Mouse (Mus musculus): Measurements from ENCODE around the gene Men1. TPM values are rescaled to one million over a fixed set of nuclear protein-coding genes. Genes with fewer than 3 reads are reported as not detected.

Gene Men1
- total RNA-seq, 4 experiments from 2014 or later: 53.4 to 67.8 (median 64.5) TPM

DNA sequence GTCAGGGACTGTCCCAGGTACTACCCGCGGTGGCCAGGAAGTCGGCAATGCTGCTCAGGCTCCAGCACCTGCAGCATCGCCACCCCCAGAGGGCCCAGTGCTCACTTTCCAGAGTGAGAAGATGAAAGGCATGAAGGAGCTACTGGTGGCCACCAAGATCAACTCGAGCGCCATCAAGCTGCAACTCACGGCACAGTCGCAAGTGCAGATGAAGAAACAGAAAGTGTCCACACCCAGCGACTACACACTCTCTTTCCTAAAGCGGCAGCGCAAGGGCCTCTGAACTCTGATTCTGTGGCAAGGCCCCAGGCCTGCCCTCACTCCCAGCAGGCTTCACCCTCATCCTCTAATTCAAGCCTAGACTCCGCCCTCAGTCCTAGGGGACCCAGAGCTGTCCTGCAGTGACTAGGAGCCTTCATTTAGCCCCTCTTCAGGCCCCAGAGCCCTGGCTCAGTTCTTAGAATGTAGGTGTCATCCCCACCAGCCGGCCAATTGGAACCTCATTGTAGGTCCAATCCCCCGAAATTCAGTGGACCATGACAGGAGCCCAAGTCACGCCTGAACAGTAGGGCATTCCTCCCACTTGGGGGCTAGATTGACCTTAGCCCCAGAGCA is 5.2 kb downstream of the Men1 start:
- no peak for DNase-seq

- DNase-seq: peak; percentile 76
Measured at GRCm38 (mm10) chr19:6340524-6341452, 6.0 kb downstream of the Men1 start, which contains the start of gene Map4k2. Gene Map4k2 (plus strand): TSS chr19:6341135.

- no peak for DNase-seq
Measured at GRCm38 (mm10) chr19:6341453-6342077, 6.8 kb downstream of the Men1 start.

DNA sequence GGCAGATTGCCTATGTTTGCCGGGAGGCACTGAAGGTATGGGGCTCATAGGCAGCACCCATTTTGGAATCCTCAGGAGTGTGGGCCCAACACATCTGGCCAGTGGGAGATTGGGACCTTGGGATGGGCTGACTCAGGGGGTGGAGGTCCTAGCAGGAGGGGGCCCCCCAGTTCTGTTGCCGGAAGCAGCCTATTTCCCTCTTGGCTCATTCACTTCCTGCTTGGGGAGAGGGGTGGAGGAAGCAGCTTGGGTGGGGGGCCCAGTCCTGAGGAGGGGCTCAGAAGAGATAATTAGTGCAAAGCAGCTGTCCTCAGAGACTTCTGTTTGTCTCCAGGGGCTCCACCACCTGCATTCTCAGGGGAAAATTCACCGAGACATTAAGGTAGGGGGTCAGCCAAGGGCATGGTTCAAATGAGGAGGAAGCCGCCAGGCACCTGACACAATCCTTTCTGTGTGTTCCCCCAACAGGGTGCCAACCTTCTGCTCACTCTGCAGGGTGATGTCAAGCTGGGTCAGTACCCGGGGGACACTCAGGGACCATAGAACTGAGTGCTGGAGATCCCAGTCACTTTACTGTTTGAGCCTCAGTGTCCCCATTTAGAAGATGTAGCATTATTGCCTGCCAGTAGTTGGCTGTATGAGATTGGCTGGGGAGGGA is 7.6 kb downstream of the Men1 start:
- DNase-seq: no peak

DNA sequence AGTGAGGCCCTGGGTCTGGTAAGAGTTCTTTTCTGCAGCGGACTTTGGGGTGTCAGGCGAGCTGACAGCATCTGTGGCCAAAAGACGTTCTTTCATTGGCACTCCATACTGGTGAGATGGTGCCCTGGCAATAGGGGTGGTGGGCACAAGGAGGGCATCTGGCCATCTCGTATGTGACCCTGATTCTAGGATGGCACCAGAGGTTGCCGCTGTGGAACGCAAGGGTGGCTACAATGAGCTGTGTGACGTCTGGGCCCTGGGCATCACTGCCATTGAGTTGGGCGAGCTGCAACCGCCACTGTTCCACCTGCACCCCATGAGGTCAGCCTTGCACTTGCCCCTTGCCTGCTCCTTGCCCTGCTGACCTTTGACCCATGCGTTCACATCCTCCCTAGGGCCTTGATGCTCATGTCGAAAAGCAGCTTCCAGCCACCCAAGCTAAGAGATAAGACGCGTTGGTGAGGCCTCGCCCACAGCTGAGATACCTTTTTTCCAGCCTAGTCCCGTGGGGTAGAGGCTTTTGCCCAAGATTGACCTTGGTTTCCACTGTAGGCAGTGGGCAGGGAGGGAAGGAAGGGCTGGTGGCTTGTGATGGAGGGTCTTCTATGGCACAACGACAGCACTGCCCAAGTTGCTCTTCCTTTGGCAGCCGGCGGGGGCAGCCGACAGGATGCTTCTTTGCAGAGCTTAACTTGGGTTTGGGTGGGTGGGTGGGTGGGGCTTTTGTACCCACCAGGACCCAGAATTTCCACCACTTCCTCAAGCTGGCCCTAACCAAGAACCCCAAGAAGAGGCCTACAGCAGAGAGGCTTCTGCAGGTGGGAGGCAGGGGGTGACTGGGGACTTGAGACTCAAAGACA is 8.5 kb downstream of the Men1 start:
- DNase-seq: no peak

DNA sequence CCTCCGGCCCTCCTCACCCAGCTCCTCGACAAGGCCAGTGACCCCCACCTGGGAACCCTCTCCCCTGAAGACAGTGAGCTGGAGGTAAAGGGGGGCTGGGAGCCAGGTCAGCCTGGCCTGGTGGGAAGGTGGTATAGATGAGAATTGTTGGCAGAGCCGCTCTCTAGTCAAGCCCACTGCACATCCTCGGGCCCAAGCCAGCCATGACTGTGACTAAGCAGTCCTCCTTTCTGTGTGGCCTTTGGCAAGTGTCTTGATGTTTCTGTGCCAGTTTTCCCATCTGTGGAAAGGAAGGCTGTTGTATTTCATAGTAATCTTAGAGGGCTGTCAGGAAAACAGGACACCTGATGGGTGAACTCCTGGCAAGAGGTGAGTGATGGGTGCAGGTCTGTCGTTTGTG is 9.2 kb downstream of the Men1 start:
- no peak for DNase-seq

GRCm38 (mm10) chr19:6346023-6346422 is 11.2 kb downstream of the Men1 start:
- DNase-seq: no peak

DNA sequence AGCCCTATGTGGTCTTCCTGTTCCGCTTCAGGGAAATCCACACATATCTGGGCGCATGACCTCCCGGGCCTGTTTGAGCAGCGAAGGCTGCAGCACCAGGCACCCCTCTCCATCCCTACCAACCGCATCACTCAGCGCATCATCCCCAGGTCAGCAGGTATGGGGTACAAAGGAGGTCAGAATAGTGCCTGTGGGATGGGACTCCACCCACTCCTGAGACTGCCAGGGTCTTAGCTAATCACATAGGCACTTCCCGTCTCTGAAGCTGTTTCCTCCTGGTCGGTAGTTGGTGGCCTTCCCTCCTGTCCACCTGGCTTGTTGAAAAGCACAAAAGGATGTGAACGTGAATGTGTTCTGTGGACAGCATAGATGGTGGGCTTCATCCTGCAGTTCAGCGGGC is 11.9 kb downstream of the Men1 start:
- no peak for DNase-seq

GRCm38 (mm10) chr19:6347615-6348014 is 12.8 kb downstream of the Men1 start:
- DNase-seq: no peak

DNA sequence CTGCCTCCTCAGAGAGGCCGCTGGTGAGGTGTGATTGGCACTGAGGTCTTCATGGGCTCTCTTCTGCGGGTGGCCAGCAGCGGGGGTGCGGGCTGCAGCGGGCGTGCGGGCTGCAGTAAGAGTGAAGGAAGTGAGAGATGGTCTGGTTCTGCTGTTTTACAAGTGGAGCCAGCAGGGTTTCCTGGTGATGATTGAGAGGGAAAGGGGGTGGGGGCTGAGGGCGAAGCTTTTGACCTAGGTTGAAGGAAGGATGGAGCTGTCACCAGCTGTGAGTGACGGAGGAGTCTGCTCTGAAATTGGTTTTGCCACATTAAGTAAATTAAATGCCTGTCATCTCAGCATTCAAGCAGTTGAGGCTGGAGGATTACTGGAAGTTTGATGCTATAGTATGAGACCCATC is 13.9 kb downstream of the Men1 start:
- DNase-seq: no peak

DNA sequence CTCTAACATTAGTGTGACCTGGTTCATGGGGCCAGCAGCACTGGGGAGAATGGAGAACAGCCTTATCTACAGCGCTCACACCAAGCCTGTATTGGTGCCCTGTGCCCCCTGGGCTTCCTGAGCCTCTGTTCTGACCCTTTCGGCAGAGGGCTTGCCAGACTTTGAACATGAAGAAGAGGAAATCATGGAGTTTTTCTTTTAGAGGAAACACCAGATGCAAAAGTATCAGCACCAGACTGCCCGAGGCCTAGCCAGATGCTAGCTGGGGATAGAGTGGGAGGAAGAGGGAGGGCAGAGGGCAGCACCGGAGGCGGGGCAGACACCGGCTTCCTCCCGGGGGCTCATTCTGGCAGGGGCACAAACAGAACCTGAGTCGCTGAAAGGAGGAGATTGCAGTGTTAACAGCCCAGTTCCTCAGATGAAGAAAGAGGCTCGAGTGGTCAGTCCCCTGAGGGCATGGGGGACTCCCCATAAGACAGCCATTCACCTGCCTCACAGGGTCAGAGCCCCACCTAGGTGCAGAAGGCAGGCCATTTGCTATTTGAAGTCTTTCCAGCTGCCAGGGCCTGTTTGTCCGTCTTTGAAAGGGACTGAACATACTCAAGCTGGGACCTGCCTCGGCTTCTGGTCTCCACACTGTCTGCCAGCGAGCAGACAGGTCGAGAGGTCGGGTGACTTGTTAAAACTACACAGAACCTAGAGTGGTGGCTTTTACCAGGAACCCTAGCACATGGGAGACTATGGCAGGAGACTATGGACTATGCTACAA is 14.6 kb downstream of the Men1 start:
- no peak for DNase-seq

GRCm38 (mm10) chr19:6351431-6352106 is 16.8 kb downstream of the Men1 start:
- DNase-seq: no peak

GRCm38 (mm10) chr19:6352107-6352505 is 17.3 kb downstream of the Men1 start:
- no peak for DNase-seq

DNA sequence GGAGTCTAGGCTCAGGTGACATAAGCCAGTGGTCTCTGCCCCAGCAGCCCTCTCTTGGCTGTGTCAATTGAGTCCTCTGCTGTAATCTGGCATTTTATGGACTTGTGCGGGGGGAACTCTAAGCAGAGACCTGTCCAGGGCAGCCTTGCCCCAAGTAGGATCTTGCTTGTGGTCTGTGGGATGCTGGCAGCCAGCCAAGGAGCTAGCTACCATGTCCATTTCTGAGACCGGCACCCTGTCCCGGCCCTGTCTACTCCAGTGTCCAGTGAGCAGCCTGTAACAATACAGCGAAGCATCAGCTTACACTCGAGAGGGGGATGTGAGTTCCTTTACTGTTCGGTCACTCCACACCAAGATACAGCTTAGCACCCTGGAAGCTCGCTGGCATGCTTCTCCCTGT is 19.3 kb downstream of the Men1 start:
- DNase-seq: peak; percentile 10

DNA sequence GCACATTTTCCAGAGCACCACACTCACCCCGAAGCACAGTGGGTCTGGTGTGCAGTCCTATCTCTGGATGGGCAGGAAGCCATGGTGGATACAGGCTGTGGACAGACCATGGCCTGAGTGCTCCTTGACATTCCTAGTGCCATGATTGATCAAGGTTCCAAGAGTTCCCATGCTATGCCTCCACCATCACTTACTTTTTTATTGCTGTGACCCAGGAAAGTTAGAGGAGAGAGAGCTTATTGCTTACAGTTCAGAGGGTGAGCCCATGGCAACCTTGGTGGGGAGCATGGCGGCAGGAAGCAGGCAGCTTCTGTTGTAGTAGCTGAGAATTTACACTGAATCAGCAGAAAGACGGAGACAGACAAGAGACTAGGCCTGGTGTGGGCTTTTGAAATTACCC is 26.5 kb downstream of the Men1 start:
- DNase-seq: no peak

DNA sequence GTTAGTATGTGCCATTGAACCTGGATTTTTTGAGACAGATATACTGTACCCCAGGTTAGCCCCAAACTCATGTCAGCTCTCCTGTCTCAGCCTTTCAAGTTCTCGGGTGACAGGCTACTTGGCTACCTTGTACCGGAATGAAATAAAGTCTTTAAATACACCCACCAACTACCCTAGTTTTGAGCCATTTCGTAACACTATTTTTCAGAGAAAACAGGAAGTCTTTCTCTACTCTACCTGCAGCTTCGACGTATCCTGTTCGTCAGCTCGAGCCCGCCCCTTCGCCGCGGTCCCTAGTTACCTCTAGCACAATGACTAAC is 28.3 kb downstream of the Men1 start:
- no peak for DNase-seq

GRCm38 (mm10) chr19:6363411-6364240 is 28.8 kb downstream of the Men1 start, which contains the start of gene Sf1:
Gene Sf1 (plus strand): TSS chr19:6363690.
- peak; percentile 100 for DNase-seq

DNA sequence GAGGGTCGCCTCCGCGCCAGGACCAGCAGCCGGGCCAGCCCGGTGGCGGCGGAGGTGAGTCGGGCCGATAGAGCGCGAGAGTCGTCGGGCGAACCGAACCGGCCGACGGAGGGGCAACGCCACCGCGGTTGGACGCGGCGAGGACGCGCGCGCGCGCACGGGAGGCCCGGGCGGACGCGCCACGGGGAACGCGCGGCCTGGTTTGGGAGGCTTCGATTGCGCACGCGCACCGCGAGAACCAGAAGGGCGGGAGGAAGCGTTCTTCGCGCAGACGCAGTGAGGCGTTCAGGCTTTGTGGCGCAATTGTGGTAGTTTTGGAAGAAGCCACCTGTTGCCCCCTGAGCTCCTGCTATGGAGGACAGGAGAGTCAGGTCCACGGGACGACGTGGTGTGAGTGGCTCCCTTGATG is 29.5 kb downstream of the Men1 start:
- peak; percentile 89 for DNase-seq

- no peak for DNase-seq
Measured at GRCm38 (mm10) chr19:6364842-6365241, 30.1 kb downstream of the Men1 start.

GRCm38 (mm10) chr19:6370175-6370574 is 35.4 kb downstream of the Men1 start:
- DNase-seq: no peak

All from adrenal gland, adult 8-10 months (tissue).